Mouse (Mus musculus) CD4-positive, CD25-positive, alpha-beta regulatory T cell, adult 4 months (primary cell): ENCODE data around the gene Gm20721. TPM values are rescaled to one million over a fixed set of nuclear protein-coding genes. Genes with fewer than 3 reads are reported as not detected.
A peak's percentile ranks its signal among the peaks of the same experiment; 100 is the strongest.
"Not testable (repeated sequence)": the region's sequence is repeated elsewhere in the genome, so short reads cannot be mapped to it uniquely, and the experiment has no call there.

ENCODE experiments used
- ATAC-seq: one replicate; pipeline ENCODE4 v1.8.0; 2017
- polyA plus RNA-seq, 2 experiments: library from polyadenylated mRNA; unstranded; fragments of 100-300 nt; shearing (Covaris generic); gene quantifications; one replicate each; pipeline ENCODE4 v1.2.1; 2017

Gene Gm20721
- polyA plus RNA-seq: 1 to 10 TPM; 1.6 to 2.3 TPM

DNA sequence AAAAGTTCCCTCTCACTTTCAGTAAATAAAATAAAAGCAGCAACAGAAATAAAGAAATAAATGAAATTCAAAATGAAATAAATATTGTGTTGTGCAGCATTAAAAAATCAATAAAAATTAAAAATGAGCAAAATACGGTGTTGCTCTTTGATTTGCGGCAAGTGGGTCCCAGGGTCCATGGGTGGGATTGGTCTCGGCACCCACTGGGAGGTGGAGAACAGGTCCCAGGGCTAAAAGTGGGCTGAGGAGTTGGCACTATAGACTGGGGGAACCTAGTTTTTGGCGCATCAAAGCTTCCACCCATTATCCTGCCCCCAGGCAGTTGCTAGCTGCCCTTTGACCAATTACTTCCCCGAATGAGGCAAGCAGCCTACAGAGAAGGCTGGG is at the start of gene Gm20721:
Gene Gm20721, minus strand, starts transcription at position 101 of the 387 bp plus-strand sequence.
- no peak for ATAC-seq

- ATAC-seq: no peak
Observed at GRCm38 (mm10) chr2:174393383-174393782, 46.9 kb upstream of the Gm20721 start.

- ATAC-seq: no peak
Observed at GRCm38 (mm10) chr2:174392554-174392953, 46.0 kb upstream of the Gm20721 start.

- ATAC-seq: no peak
Observed at GRCm38 (mm10) chr2:174391936-174392335, 45.4 kb upstream of the Gm20721 start.

- no peak for ATAC-seq
Observed at GRCm38 (mm10) chr2:174381021-174381420, 34.5 kb upstream of the Gm20721 start.

GRCm38 (mm10) chr2:174366571-174366970 is 20.1 kb upstream of the Gm20721 start:
- ATAC-seq: no peak

GRCm38 (mm10) chr2:174359656-174360055 is 13.1 kb upstream of the Gm20721 start:
- ATAC-seq: no peak

DNA sequence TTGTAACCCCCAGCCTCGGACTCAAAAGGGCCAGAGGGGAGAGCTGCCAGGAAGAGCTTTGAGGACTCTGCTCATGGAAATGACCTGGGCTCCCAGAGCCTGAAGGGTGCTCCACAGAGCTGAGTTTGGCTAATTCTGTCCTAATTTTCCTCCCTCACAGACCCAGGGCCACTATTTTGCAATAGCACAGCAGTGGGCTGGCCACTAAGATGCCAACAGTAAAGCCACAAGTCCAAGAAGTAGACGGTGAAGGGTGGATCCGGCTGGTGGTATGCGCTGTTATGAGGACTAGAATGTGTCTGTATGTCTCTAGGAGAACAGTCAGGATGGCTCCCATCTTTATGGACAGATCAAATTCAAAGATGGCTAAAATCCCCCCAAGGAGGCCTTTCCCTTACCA is 12.0 kb upstream of the Gm20721 start:
- no peak for ATAC-seq

- not testable (repeated sequence) for ATAC-seq
Observed at GRCm38 (mm10) chr2:174346999-174347668, 622 bp upstream of the Gm20721 start.

DNA sequence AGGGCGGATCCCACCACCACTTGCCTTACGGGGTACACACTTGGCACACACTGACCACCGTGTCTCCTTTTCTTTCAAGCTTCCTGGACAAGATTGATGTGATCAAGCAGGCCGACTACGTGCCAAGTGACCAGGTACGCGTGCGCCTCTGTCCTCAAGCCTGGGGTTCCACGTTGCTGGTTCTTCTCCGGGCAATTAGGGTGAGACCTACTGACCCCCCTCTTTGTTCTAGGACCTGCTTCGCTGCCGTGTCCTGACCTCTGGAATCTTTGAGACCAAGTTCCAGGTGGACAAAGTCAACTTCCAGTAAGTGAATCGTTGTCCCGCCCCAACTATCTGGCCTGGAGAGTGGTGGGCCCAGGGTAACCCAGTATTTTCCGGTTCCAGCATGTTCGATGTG is 1.5 kb downstream of the Gm20721 start:
- ATAC-seq: no peak

GRCm38 (mm10) chr2:174344003-174344655 is 2.4 kb downstream of the Gm20721 start:
- ATAC-seq: peak; percentile 89

DNA sequence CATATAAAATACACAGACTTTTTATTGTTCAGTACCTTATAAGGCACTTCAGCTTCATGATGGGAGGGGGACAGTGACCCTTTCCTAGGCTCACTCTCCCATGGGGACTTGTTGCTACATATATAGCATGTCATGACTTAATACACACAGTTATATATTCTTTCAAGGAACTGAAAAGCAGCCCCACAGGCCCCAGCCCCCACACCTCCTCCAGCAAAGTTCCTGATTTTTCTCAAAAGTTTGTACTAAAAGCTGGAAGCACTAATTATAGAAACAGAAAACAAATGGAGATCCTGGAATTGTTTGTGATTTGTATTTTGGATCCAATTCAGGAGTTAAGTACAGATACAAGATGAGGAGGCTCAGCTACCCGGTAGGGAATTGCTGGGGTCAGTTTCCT is 2.9 kb downstream of the Gm20721 start:
- no peak for ATAC-seq

- ATAC-seq: no peak
Observed at GRCm38 (mm10) chr2:174342793-174343400, 3.6 kb downstream of the Gm20721 start.

- ATAC-seq: no peak
Observed at GRCm38 (mm10) chr2:174340893-174341580, 5.5 kb downstream of the Gm20721 start.

- ATAC-seq: no peak
Observed at GRCm38 (mm10) chr2:174340229-174340892, 6.2 kb downstream of the Gm20721 start.

DNA sequence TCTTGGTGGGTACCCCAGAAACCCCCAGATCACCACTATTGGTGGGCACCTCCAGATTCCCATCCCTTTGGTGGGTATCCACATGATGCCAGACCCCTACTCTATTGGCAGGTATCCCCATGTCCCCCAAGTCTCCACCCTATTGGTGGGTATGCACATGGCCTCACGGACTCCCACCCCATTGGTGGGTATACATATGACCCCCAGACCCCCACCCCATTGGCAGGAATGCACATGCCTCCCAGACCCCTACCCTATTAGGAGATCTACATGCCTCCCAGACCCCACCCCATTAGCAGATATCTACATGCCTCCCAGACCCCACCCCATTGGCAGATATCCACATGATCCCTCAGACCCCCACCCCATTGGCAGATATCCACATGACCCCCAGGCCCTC is 6.8 kb downstream of the Gm20721 start:
- ATAC-seq: no peak

GRCm38 (mm10) chr2:174337275-174337674 is 9.2 kb downstream of the Gm20721 start:
- no peak for ATAC-seq

GRCm38 (mm10) chr2:174334415-174334814 is 12.1 kb downstream of the Gm20721 start:
- no peak for ATAC-seq

DNA sequence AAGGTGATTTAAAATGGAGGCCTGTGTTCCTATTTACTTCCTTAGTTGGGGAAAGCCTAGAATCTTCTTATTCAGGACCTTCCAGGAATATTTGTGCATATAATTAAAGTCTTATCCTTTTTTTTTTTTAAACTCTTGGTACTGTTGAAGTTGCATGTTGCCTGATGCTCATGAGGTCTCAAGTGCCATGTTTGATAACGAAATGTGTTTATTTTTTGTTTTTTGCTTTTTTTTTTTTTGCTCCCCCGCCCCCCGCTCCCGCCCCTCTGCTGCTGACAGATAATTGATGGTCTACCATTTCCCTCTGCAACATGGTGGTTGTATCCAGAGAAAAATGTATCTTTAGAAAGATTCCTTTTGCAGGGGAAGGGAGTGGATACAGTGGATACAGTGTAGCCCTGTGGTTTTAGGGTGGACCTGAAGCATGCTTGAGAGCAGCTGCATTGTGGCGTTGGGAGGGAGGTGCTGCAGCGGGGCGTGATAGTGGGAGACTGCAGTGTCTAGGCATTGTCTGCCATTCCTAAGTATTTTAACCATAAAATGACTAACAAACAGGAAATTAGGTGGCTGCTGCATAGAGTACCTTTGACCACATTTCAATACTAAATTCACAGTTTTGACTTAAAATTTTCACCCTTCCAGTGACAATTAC is 13.1 kb downstream of the Gm20721 start:
- no peak for ATAC-seq

- no peak for ATAC-seq
Observed at GRCm38 (mm10) chr2:174331282-174332030, 15.1 kb downstream of the Gm20721 start.

GRCm38 (mm10) chr2:174330616-174331191 is 15.8 kb downstream of the Gm20721 start:
- peak; percentile 18 for ATAC-seq
